Mouse (Mus musculus): Measurements from ENCODE around the gene Cd36. TPM values are rescaled to one million over a fixed set of nuclear protein-coding genes. Genes with fewer than 3 reads are reported as not detected.

The Cd36 gene
- polyA plus RNA-seq, 1 experiment from 2014 or later, result 149 TPM

DNA sequence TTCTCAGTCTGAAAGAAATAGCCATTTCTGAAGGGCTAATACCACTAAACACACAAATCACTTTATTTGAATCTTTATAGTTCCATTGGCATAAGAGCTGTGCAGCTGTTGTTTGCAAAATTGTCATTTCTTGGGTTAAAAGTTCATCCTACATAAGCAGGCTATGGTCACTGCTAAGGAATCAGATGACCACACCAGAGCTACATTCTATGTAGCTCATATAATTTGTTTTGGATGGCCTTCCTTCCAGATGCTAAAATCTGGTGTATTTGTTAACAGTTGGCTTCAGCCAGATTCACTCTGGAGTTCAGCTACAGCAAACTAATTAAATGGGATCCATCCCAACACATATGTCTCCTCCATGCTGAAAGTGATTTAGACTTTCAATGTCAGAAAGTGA lies 142.1 kb downstream of the Cd36 start:
- H3K4me1 ChIP-seq (ENCODE audit: control insufficient read depth in 2 of 2, insufficient read depth in 2 of 2, low read length in 2 of 2), result no peaks in the 10 kb centered on the region
- no peak overlapping the region for H3K9ac ChIP-seq (ENCODE audit: low read length)
- no peaks in the 10 kb centered on the region for H3K36me3 ChIP-seq (ENCODE audit: control insufficient read depth, insufficient read depth, low read length)
- no peaks in the 10 kb centered on the region for H3K27me3 ChIP-seq (ENCODE audit: control insufficient read depth, insufficient read depth, low read length)
- H3K27ac ChIP-seq (replicated peaks in 1 of 2; ENCODE audit: control insufficient read depth in 1 of 2, insufficient read depth in 1 of 2, low read depth in 2 of 2, low read length in 2 of 2), result no peak overlapping the region
- no peaks in the 10 kb centered on the region for H3K9me3 ChIP-seq (ENCODE audit: control insufficient read depth, low read length)
- no peak overlapping the region for H3K4me2 ChIP-seq (ENCODE audit: low read length)
- ATAC-seq (ENCODE audit: insufficient number of reproducible peaks, insufficient read depth, low FRiP score, low read depth), result no peak
- no peak overlapping the region for H3K4me3 ChIP-seq (ENCODE audit: control insufficient read depth in 1 of 2, insufficient read depth in 1 of 2, low read depth in 1 of 2, low read length in 2 of 2)

- Histone ChIP-seq H3K4me2 (ENCODE audit: low read length) (no peak overlapping the region), H3K4me3 (ENCODE audit: control insufficient read depth in 1 of 2, insufficient read depth in 1 of 2, low read depth in 1 of 2, low read length in 2 of 2) (no peak overlapping the region), H3K4me1 (ENCODE audit: control insufficient read depth in 2 of 2, insufficient read depth in 2 of 2, low read length in 2 of 2) (no peaks in the 10 kb centered on the region; a peak in 1 of 4 replicates), H3K27ac (replicated peaks in 1 of 2; ENCODE audit: control insufficient read depth in 1 of 2, insufficient read depth in 1 of 2, low read depth in 2 of 2, low read length in 2 of 2) (no peak overlapping the region), H3K9ac (ENCODE audit: low read length) (no peak overlapping the region), H3K36me3 (ENCODE audit: control insufficient read depth, insufficient read depth, low read length) (no peaks in the 10 kb centered on the region), H3K27me3 (ENCODE audit: control insufficient read depth, insufficient read depth, low read length) (no peaks in the 10 kb centered on the region), H3K9me3 (ENCODE audit: control insufficient read depth, low read length) (no peaks in the 10 kb centered on the region)
- 41% methylated on average over 3 of the region's 3 CpGs for WGBS
- ATAC-seq (ENCODE audit: insufficient number of reproducible peaks, insufficient read depth, low FRiP score, low read depth), result no peak
Observed at GRCm38 (mm10) chr5:17739805-17740204, 148.8 kb downstream of the Cd36 start.

Other genes starting within 250 kb of the Cd36 start
- gene Gnat3, start 73.7 kb upstream of the Cd36 start, polyA plus RNA-seq (2014; fragmentation: Nextera tagmentation; extraction: Ambion mirVana), result not detected in 2 replicates